8 mouse cellular contexts compared by ENCODE assay signal in the genomic region with DNA sequence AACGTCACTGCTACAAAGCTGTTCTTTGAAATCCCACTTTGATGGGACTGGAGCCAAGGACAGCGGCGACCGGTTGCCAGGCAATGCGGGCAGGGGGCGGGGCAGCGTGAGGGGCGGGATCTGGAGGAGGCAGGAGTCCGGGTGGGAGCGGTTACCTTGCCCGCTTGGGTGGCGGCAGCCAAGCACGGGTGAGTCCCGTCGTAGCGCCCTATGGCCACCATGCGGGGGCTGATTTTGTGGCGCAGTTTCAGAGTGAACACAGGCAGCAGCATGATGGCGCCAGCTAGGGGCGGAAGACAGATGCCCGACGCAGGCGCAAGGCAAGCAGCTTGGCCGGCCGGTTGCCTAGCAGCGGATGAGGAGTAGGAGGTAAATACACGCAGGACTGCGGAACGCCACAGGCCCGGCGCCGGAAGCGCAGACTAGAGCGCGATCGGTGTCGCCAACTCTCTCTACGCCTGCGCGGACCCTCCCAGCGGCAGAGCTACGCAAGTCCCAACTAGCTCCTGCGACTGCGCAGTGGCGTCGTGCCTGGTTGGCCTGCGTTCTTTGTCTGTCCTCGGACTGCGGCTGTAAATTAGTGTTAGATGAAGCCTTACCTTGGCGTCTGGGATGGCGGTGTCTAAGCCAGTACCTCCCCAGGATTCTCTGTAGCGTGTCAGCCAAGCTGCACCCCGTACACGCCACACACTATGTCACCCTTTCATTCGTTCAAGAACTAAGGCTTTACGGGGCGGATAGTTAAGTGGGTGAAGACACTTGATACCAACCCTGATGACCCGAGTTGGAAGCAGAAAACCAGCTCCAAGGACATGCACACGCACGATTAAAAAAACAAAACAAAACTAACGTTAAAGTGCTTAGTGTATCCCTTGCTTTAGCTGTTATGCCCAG. TPM values are rescaled to one million over a fixed set of nuclear protein-coding genes. Genes with fewer than 3 reads are reported as not detected.
DNase-seq lines count a peak whose midpoint lies in the region; ATAC-seq and TF ChIP-seq lines count a peak whose summit lies in the region.

A gene (minus strand): TSS at position 848 of the 894 bp plus-strand sequence.

- no peak for TF ChIP-seq CTCF in bone marrow, adult 2 months (IDR thresholded peaks at IDR 0.05; ENCODE audit: control insufficient read depth, insufficient read depth, low read length)
- TF ChIP-seq CTCF in midbrain, postnatal 0 days (IDR thresholded peaks at IDR 0.05) = peak; percentile 78

- peak within 1 kb of the TSS; percentile 86 for H3K27ac ChIP-seq in bone marrow, adult 2 months (ENCODE audit: control insufficient read depth, insufficient read depth, low read depth, low read length, poor library complexity)
- peak within 1 kb of the TSS; percentile 96 for H3K27ac ChIP-seq in embryonic facial prominence, embryonic 15.5 days (replicated peaks)
- peak within 1 kb of the TSS; percentile 90 for H3K27ac ChIP-seq in limb, embryonic 14.5 days (replicated peaks; ENCODE audit: low read depth, low read length)
- H3K27ac ChIP-seq in midbrain, postnatal 0 days (ENCODE audit: low read depth, low read length) = peak within 1 kb of the TSS; percentile 95

- peak; percentile 88; the same call in 1 of the 2 replicates for TF ChIP-seq POLR2A in bone marrow, adult 2 months (IDR thresholded peaks at IDR 0.05; ENCODE audit: borderline replicate concordance, control insufficient read depth, low read depth, low read length)
- peak; percentile 94; the same call in 1 of the 2 replicates for TF ChIP-seq POLR2A in limb, embryonic 14.5 days (IDR thresholded peaks at IDR 0.05; ENCODE audit: borderline replicate concordance, extremely low read depth, insufficient read depth, insufficient read length)

- peak within 1 kb of the TSS; percentile 65 for H3K9ac ChIP-seq in embryonic facial prominence, embryonic 15.5 days
- H3K9ac ChIP-seq in limb, embryonic 14.5 days (ENCODE audit: low read depth, low read length, severe bottlenecking) = peak within 1 kb of the TSS; percentile 66
- peak within 1 kb of the TSS; percentile 79 for H3K9ac ChIP-seq in midbrain, postnatal 0 days (replicated peaks; ENCODE audit: low read length, poor library complexity, severe bottlenecking)

- no peaks in the 10 kb centered on the region for H3K27me3 ChIP-seq in embryonic facial prominence, embryonic 15.5 days
- no peaks in the 10 kb centered on the region for H3K27me3 ChIP-seq in limb, embryonic 14.5 days (ENCODE audit: control insufficient read depth, insufficient read depth, low read length)
- H3K27me3 ChIP-seq in midbrain, postnatal 0 days (ENCODE audit: insufficient read depth, low read length) = no peaks in the 10 kb centered on the region

- no peaks in the 10 kb centered on the region; the same call in 1 of the 2 replicates for H3K4me1 ChIP-seq in bone marrow, adult 2 months (ENCODE audit: control insufficient read depth, insufficient read depth, low read length)
- peaks cover 6% of the 10 kb centered on the region for H3K4me1 ChIP-seq in embryonic facial prominence, embryonic 15.5 days
- H3K4me1 ChIP-seq in limb, embryonic 14.5 days (ENCODE audit: control insufficient read depth, insufficient read depth, low read length) = peaks cover 9% of the 10 kb centered on the region
- H3K4me1 ChIP-seq in midbrain, postnatal 0 days (ENCODE audit: insufficient read depth, low read length) = peaks cover 4% of the 10 kb centered on the region; the same call in 1 of the 2 replicates

- 2% methylated on average over 61 of the region's 61 CpGs for WGBS in bone marrow, adult 2 months
- under 1% methylated on average over 61 of the region's 61 CpGs for WGBS in embryonic facial prominence, embryonic 15.5 days
- WGBS in limb, embryonic 14.5 days = 1% methylated on average over 58 of the region's 61 CpGs
- 1% methylated on average over 61 of the region's 61 CpGs for WGBS in midbrain, postnatal 0 days

- H3K4me2 ChIP-seq in embryonic facial prominence, embryonic 15.5 days (replicated peaks) = peak within 1 kb of the TSS; percentile 67
- H3K4me2 ChIP-seq in limb, embryonic 14.5 days (replicated peaks; ENCODE audit: low read depth, low read length, severe bottlenecking) = peak within 1 kb of the TSS; percentile 70
- peak within 1 kb of the TSS; percentile 52 for H3K4me2 ChIP-seq in midbrain, postnatal 0 days (ENCODE audit: low read depth, low read length, poor library complexity, severe bottlenecking)

- peak; percentile 99 for DNase-seq in 416B (ENCODE audit: low read depth)
- peak; percentile 99 for DNase-seq in heart, adult 8-10 months (ENCODE audit: low spot score)
- peak; percentile 99 for DNase-seq in kidney, adult 9 months
- DNase-seq in limb, embryonic 14.5 days (ENCODE audit: low spot score) = peak; percentile 99
- DNase-seq in midbrain, postnatal 0 days (ENCODE audit: low spot score) = peak; percentile 100
- DNase-seq in spleen, postnatal 14 days (ENCODE audit: low spot score in 2 of 2) = peak; percentile 94

- no peaks in the 10 kb centered on the region for H3K36me3 ChIP-seq in embryonic facial prominence, embryonic 15.5 days
- H3K36me3 ChIP-seq in limb, embryonic 14.5 days (ENCODE audit: control insufficient read depth, insufficient read depth, low read length) = no peaks in the 10 kb centered on the region
- no peaks in the 10 kb centered on the region for H3K36me3 ChIP-seq in midbrain, postnatal 0 days (ENCODE audit: insufficient read depth, low read length)

- peak within 1 kb of the TSS; percentile 93 for H3K4me3 ChIP-seq in bone marrow, adult 2 months (replicated peaks; ENCODE audit: control insufficient read depth, low read depth, low read length)
- H3K4me3 ChIP-seq in embryonic facial prominence, embryonic 15.5 days (replicated peaks) = peak within 1 kb of the TSS; percentile 78
- H3K4me3 ChIP-seq in limb, embryonic 14.5 days (replicated peaks; ENCODE audit: low read length) = peak within 1 kb of the TSS; percentile 66
- peak within 1 kb of the TSS; percentile 53 for H3K4me3 ChIP-seq in midbrain, postnatal 0 days (ENCODE audit: low read depth, low read length)

- peak; percentile 100 for ATAC-seq in embryonic facial prominence, embryonic 15.5 days (ENCODE audit: insufficient number of reproducible peaks, low FRiP score, low TSS enrichment, low read depth)
- ATAC-seq in limb, embryonic 14.5 days (ENCODE audit: low FRiP score, low read depth) = peak; percentile 100
- peak; percentile 99 for ATAC-seq in midbrain, postnatal 0 days (ENCODE audit: low FRiP score)

- no peaks in the 10 kb centered on the region for H3K9me3 ChIP-seq in embryonic facial prominence, embryonic 15.5 days (replicated peaks)
- no peaks in the 10 kb centered on the region for H3K9me3 ChIP-seq in limb, embryonic 14.5 days (ENCODE audit: control insufficient read depth, low read length)
- H3K9me3 ChIP-seq in midbrain, postnatal 0 days (ENCODE audit: low read length) = no peaks in the 10 kb centered on the region

RNA-seq across cellular contexts. Expression of the gene that starts here (rescaled TPM):
- 1.4 and 20.3 TPM in 2 replicates for polyA plus RNA-seq in bone marrow, adult 2 months (2011; ENCODE audit: insufficient read depth, insufficient read length, low replicate concordance, missing spikeins)
- 15.3 and 16.2 TPM in 2 replicates for polyA plus RNA-seq in embryonic facial prominence, embryonic 15.5 days (2015; fragmentation: Nextera tagmentation; extraction: Ambion mirVana)
- total RNA-seq in heart, adult 8-10 months (2022) = 10 to 100 TPM in 2 of 4 experiments, 1 to 10 TPM in 2; 7.6 to 15.7 (median 9.4) TPM
- polyA plus RNA-seq in limb, embryonic 14.5 days (2012; rRNA removed) = 26.1 and 27.3 TPM in 2 replicates
- polyA plus RNA-seq in limb, embryonic 14.5 days (2014; fragmentation: Nextera tagmentation; extraction: Ambion mirVana) = 12.7 and 15.1 TPM in 2 replicates
- total RNA-seq in midbrain, postnatal 0 days (2014; rRNA removed) = 20.7 and 27.6 TPM in 2 replicates
- 16.2 and 17.5 TPM in 2 replicates for polyA plus RNA-seq in midbrain, postnatal 0 days (2015; fragmentation: Nextera tagmentation; extraction: Ambion mirVana)

Comparison
In these comparisons a context has a peak if more than half of its experiments do, and no peak if none do; other contexts are left out.
1. Peak in every context shown above with its lines: DNase-seq, ATAC-seq, H3K4me3 ChIP-seq and H3K27ac ChIP-seq.